Mouse (Mus musculus): Measurements from ENCODE around the gene Pdss1.
"Not testable (repeated sequence)": the region's sequence is repeated elsewhere in the genome, so short reads cannot be mapped to it uniquely, and the experiment has no call there.

Gene Pdss1

DNA sequence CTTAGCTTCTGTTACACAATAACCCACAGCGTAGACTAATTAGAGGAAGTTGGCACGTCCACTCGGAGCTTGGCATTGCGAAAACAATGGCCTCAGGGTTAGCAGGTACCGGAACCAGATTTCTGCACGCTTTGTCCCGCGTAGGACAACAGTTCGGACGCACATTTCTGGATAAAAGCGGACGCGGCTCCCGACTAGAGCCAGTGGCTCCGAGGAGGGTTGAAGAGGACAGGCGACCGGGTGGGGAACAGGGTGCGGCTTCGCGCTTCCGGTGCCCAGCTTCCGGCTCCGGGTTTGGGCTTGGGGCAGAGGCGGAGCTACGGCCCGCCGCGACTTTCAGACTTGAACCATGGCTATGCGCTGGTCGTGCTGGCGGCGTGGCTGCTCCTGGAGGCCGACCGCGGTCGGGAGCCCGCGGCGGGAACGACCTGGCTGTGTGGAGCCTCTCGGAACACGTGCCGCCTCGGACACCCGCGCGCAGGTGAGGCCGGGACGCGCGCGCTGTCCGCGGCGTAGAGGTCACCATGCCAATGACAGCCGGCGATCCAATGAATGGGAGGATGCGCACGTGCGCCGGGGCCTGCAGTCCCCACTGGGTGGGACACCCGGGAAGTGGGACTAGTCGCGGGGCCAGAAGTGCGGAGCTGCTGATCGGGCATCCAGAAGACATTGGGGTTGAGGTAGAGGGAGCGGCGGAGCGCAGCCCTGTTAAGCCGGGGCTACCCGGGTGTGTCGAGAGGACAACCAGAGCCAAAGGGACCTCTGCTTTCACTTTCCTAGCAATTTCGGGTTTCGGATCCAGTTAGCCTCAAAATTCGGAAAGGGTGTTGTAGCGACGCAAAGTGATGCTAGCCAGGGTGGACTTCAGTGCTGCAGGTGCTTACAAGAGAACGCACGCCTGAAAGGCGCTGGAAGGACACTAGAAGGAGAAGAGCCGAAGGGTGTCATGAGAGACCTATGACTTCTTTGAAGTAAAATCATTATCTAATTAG lies at the start of gene Pdss1:
TSS of gene Pdss1 (plus strand) at position 241 of the 992 bp plus-strand sequence.
- peak; percentile 94 to 95 for DNase-seq

GRCm38 (mm10) chr2:22851900-22852299 lies 43.4 kb upstream of the Pdss1 start:
- DNase-seq = no peak

DNA sequence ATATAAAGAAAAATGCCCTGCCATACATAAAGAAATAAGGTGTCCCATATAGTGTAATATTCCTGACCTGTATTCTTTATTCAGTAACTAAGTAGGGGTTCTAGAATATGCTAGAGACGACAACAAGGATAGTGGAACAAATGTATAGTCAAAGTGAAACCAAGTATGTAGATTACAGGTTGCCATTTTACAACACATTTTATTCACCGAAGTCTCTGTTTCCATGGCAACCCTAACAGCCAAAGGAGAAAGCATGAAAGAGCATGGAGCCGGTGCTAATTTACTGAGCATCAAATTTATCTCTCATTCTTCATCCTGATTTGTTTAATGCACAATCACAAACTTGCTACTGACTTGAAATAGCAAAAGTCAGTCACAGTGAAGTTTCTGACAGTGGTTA lies 37.8 kb upstream of the Pdss1 start:
- DNase-seq = no peak

- DNase-seq = no peak
These were observed 33.1 kb upstream of the Pdss1 start for GRCm38 (mm10) chr2:22862194-22862593.

GRCm38 (mm10) chr2:22864394-22865037 lies 30.8 kb upstream of the Pdss1 start:
- peak; percentile 84 to 86 for DNase-seq

DNA sequence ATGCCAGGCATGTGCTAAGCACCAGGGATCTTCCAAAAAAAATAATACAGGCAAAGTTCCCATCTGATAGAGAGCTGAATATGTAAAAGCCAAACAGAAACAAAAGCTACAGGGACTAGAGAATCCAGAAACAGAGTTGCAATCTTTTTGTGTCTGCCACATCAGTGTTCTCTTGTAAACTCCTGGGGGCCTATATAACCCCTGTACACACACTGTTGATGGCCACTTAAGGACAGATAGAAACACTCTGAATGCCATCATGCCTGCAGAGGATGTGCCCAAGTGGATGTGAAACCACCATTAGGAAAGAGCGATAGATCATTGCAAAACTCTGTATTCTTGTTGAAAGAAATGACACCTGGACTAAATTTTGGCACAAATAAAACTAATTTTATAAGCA lies 29.5 kb upstream of the Pdss1 start:
- no peak for DNase-seq

GRCm38 (mm10) chr2:22866894-22867424 lies 28.4 kb upstream of the Pdss1 start:
- DNase-seq = no peak

DNA sequence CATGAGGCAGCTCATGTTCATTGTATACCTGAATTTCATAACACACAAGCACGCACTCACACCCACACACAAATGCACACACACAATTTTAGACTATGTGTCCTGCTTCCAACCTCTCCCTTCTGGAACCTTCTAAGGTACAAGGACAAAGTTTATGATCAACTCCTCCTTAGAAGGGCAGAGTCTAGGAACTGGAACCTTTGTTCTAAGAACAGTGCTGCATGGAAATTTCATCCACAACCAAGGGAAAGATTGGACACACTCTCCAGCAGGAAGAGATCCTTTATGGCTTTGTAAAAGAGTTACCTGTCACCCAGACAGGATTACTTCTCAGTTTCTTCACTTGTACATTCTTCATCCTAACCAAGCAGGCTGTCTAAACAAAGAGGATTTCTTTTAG lies 22.2 kb upstream of the Pdss1 start:
- DNase-seq = no peak

DNA sequence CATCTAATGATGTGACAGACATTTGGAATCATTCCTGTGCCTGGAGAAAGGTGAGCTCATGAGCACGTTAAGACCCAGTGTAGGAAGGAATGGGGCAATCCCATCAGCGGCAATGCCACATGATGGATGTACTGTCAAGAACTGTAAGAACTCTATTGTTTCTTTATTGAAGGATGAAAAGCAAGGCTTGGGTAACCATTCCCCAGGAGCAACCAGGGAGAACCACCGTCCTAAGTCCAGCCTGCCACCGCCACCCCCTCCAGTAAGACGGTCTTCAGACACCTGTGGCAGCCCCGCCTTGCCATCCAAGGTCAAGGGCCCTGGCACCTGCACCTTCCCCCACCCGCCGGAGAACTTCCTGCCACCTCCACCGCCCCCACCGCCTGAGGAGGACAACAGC lies 20.7 kb upstream of the Pdss1 start:
- DNase-seq = peak in 1 of 2 experiments; percentile 2

GRCm38 (mm10) chr2:22876614-22877013 lies 18.7 kb upstream of the Pdss1 start:
- DNase-seq = no peak

DNA sequence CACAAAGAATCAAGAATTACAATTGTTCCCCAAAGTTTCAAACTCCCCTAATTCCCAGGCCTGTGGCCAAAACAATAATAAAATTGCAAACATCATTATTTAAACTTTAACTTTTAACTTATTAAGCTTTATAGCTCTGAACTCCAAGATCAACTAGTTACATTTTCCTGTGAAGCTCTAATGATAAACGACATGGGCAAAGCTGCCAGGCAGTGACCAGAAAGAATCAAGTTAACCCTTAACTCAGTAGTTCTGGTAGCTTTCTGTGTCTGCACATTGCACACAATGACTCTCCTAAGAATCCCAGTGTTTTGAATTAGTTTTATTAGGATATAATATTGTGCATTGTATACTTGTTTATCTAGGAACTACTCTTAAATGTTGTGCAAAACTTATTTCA lies 16.5 kb upstream of the Pdss1 start:
- DNase-seq = no peak

GRCm38 (mm10) chr2:22880726-22881125 lies 14.6 kb upstream of the Pdss1 start:
- DNase-seq = not testable (repeated sequence)

DNA sequence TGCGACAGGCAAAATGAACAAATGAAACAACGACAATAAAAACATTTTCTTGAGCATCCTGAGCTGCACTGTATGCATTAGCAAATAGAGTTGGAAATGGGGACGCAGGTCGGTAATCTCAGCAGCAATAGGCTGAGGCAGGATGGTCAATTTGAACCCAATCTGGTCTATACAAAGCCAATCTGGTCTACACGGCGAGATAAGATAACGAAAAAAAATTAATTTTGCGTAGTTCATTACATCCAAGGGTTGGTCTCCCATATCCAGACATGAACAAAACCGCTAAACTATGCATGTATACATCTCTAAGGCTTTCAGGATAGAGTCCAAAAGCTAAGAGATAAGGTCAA lies 415 bp upstream of the Pdss1 start:
- no peak for DNase-seq

DNA sequence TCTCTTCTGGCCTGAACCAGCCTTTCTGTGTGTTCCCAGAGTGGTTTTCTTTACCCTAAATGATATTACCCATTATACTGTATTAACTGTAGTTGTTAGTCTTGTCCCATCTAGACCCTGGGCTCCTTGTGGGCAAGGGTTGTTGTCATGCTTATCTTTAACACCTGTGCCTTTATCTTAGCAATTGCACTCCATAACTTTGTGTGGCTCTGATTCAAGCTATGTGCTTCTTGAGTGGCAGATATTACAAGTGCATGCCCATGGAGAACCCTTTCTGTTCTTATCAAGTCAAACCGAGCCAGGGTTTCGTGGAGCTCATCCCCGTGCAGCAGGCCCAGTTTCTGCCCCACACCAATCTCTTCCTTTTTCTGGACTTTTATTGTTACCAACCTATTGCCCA lies 8.6 kb downstream of the Pdss1 start:
- DNase-seq = no peak

DNA sequence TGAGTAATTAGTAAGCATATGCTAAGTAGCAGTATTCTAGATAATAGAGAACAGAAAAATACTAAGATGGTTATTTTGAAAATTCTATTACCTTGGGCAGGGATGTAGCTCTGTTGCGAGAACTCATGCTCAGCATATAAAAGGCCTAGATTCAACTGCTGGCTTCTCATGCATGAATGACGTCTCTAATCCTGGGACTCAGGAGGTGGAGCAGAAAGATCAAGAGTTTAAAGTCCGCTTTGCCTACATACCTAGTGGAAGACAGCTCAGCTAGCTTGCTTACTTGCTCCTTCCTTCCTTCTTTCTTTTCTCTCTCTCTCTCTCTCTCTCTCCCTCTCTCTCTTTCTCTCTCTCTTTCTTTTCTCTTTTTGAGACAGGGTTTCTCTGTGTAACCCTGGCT lies 19.1 kb downstream of the Pdss1 start:
- no peak for DNase-seq

- no peak for DNase-seq
These were observed 23.3 kb downstream of the Pdss1 start for GRCm38 (mm10) chr2:22918651-22919050.

- DNase-seq = not testable (repeated sequence)
These were observed 30.6 kb downstream of the Pdss1 start for GRCm38 (mm10) chr2:22925911-22926310.

GRCm38 (mm10) chr2:22928259-22928658 lies 32.9 kb downstream of the Pdss1 start:
- no peak for DNase-seq

DNA sequence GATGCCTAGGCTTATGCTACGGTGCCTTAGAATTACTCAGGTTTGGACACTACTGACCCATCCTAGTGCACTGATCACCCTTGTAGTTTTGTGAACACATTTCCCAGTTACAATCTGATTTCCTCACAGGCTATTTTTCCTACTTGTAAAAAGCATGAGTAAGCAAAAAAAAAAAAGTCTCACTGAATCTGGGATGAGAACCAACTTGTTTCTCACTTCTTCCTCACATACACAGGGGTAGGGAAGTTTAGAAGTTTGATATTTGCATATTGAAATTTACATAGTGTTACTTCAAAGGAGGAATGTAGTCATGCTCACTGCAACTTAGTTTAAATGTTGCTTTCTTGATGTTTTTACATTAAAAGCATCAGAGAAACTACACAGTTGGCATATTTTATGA lies 38.2 kb downstream of the Pdss1 start:
- DNase-seq = no peak

- DNase-seq = no peak
These were observed 54.6 kb downstream of the Pdss1 start for GRCm38 (mm10) chr2:22949956-22950355.

DNA sequence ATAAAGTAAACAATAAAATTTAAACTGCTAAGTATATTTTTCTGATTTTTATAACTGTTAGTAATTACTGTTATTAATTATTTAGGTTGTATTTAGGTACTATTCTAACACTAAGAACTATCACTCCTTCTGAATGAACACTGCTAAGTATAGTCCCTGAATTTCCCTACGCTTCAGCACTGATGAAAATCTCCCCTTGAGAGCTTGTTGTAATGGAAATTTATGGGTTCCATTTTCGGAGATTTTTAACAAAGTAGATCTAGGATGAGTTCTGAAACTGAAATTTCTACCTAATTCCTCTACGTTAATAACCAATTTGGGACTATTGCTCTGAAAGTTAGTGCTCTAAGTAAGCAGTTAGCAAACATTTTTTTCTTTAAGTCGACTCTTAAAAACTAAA lies 59.0 kb downstream of the Pdss1 start:
- no peak for DNase-seq

DNA sequence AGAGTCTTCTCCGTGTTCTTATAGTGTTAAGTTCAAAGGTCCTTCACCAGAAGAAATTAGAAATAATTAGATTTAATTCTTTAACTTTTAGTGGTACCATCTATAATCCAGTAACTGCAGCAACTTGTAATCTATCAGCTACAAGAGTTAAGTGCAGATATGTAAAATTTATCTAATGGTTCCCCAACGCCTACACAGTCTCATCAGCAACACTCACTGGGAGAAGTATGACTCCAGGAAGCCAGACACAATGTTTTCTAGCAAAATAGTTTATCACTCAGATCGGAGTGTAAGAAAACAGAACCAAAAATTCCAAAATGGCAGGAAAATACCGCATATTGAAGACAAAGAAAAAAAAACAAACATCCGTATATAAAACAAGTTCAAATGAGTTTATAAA lies 60.6 kb downstream of the Pdss1 start:
- no peak for DNase-seq

DNA sequence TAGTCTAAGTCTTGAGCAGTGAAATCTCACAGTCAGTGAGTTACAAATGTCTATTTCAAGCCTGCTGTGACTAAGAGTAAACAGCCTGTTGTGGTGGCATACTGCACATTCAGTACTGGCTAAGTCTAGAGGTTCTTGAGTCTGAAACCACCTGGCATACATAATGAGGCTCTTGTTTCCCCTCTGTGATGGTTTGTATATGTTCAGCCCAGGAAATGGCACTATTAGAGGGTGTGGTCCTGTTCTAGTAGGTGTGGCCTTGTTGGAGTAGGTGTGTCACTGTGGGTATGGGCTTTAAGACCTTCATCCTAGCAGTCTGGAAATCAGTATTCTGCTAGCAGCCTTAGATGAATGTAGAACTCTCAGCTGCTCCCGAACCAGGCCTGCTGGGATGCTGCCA lies 62.1 kb downstream of the Pdss1 start:
- DNase-seq = no peak

GRCm38 (mm10) chr2:22961681-22962080 lies 66.4 kb downstream of the Pdss1 start:
- no peak for DNase-seq
